ENCODE assay signal across 9 mouse cellular contexts in the genomic region with DNA sequence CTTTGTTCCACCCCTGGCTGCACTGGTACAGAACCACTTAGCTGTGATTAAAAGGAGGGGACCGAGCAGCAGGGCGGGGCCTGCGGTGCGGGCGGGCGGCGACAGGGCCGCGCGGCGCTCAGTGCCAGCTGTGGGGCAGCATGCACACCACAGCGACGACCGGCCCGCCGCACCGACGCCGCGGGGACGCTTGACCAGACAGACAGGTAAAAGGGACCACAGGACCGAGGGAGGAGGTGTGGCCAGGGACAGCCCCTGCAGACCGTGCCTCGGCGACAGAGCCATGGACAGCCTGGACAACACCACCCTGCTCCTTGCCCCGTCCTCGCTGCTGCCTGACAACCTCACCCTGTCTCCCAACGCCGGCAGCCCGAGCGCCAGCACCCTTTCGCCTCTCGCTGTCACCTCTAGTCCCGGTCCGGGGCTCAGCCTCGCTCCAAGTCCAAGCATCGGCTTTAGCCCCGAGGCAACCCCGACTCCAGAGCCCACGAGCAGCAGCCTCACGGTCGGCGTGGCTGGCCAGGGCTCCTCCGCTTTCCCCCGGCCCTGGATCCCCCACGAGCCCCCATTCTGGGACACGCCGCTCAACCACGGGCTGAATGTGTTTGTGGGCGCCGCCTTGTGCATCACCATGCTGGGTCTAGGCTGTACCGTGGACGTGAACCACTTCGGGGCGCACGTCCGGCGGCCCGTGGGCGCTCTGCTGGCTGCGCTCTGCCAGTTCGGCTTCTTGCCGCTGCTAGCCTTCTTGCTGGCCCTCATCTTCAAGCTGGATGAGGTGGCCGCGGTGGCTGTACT. TPM values are rescaled to one million over a fixed set of nuclear protein-coding genes. Genes with fewer than 3 reads are reported as not detected.
A peak's percentile ranks its signal among the peaks of the same experiment; 100 is the strongest.
DNase-seq lines count a peak whose midpoint lies in the region; ATAC-seq lines count a peak whose summit lies in the region.
"Had no signal": no experiment of that assay in that cellular context is flagged by ENCODE, and none has a peak within 500 bp of the region (broad histone marks: within the 10 kb centered on the region; RNA-seq: fewer than 3 reads in every experiment).

Slc10a4 (plus strand) TSS at position 100 of the 798 bp plus-strand sequence.

- peaks cover 4% of the 10 kb centered on the region; the same call in 1 of the 2 replicates for H3K4me1 ChIP-seq in hindbrain, embryonic 12.5 days
- H3K4me1 ChIP-seq in liver, embryonic 15.5 days (replicated peaks) = 0 out of 2 replicates have a peak, but pooled peaks cover 2% of the 10 kb centered on the region
- peaks cover 9% of the 10 kb centered on the region for H3K4me1 ChIP-seq in neural tube, embryonic 15.5 days

- no peaks in the 10 kb centered on the region for H3K36me3 ChIP-seq in hindbrain, embryonic 12.5 days
- no peaks in the 10 kb centered on the region for H3K36me3 ChIP-seq in liver, embryonic 15.5 days (replicated peaks)
- no peaks in the 10 kb centered on the region for H3K36me3 ChIP-seq in neural tube, embryonic 15.5 days

- H3K27me3 ChIP-seq in hindbrain, embryonic 12.5 days = peaks cover 33% of the 10 kb centered on the region
- H3K27me3 ChIP-seq in liver, embryonic 15.5 days = peaks cover 63% of the 10 kb centered on the region
- peaks cover 10% of the 10 kb centered on the region; the same call in 1 of the 2 replicates for H3K27me3 ChIP-seq in neural tube, embryonic 15.5 days (replicated peaks)

- no peak for DNase-seq in cerebellum, adult 8-10 months
- DNase-seq in urinary bladder, postnatal 14 days (ENCODE audit: low spot score) = peak; percentile 14
- DNase-seq in urinary bladder, postnatal 25 days (ENCODE audit: low spot score) = no peak
- DNase-seq in thymus, adult 18-20 months = no peak

- H3K4me2 ChIP-seq in hindbrain, embryonic 12.5 days (replicated peaks) = peak within 1 kb of the TSS; percentile 64
- peak within 1 kb of the TSS; percentile 57 for H3K4me2 ChIP-seq in liver, embryonic 15.5 days
- H3K4me2 ChIP-seq in neural tube, embryonic 15.5 days = peak within 1 kb of the TSS; percentile 77

- WGBS in hindbrain, embryonic 12.5 days = 6% methylated on average over 64 of the region's 65 CpGs
- 8% methylated on average over 65 of the region's 65 CpGs for WGBS in liver, embryonic 15.5 days (ENCODE audit: insufficient replicate concordance)
- WGBS in neural tube, embryonic 15.5 days = 5% methylated on average over 65 of the region's 65 CpGs

- H3K27ac ChIP-seq in hindbrain, embryonic 12.5 days = peak within 1 kb of the TSS; percentile 35; the same call in 1 of the 2 replicates
- no peak within 1 kb of the TSS for H3K27ac ChIP-seq in liver, embryonic 15.5 days (replicated peaks)
- no peak within 1 kb of the TSS for H3K27ac ChIP-seq in neural tube, embryonic 15.5 days (replicated peaks)

- H3K9ac ChIP-seq in hindbrain, embryonic 12.5 days = peak within 1 kb of the TSS; percentile 64
- H3K9ac ChIP-seq in liver, embryonic 15.5 days = no peak within 1 kb of the TSS
- peak within 1 kb of the TSS; percentile 51 for H3K9ac ChIP-seq in neural tube, embryonic 15.5 days (replicated peaks)

- H3K9me3 ChIP-seq in hindbrain, embryonic 12.5 days (replicated peaks) = no peaks in the 10 kb centered on the region
- H3K9me3 ChIP-seq in liver, embryonic 15.5 days (replicated peaks) = no peaks in the 10 kb centered on the region
- H3K9me3 ChIP-seq in neural tube, embryonic 15.5 days (replicated peaks) = no peaks in the 10 kb centered on the region

- H3K4me3 ChIP-seq in hindbrain, embryonic 12.5 days = peak within 1 kb of the TSS; percentile 45
- H3K4me3 ChIP-seq in liver, embryonic 15.5 days (replicated peaks) = peak within 1 kb of the TSS; percentile 30
- peak within 1 kb of the TSS; percentile 47 for H3K4me3 ChIP-seq in neural tube, embryonic 15.5 days (replicated peaks)
- H3K4me3 ChIP-seq: erythroblast, embryonic 14.5 days had no signal

- ATAC-seq in cerebellum, adult (ENCODE audit: insufficient number of reproducible peaks, low FRiP score, low TSS enrichment) = peak; percentile 23; the same call in 1 of the 2 replicates
- peak; percentile 92 for ATAC-seq in hindbrain, embryonic 12.5 days (ENCODE audit: low FRiP score)
- 0 out of 2 replicates have a peak, but pooled peaks have one; percentile 18 for ATAC-seq in liver, embryonic 15.5 days (ENCODE audit: insufficient read depth)
- ATAC-seq in neural tube, embryonic 15.5 days (ENCODE audit: low FRiP score) = peak; percentile 84

RNA-seq across cellular contexts. Expression of gene Slc10a4, which starts in this region (rescaled TPM):
- 24.8 and 25.5 TPM in 2 replicates for polyA plus RNA-seq in hindbrain, embryonic 12.5 days (2016; fragmentation: Nextera tagmentation; extraction: Ambion mirVana)
- 0.06 and 0.08 TPM in 2 replicates for polyA plus RNA-seq in liver, embryonic 15.5 days (2015; fragmentation: Nextera tagmentation; extraction: Ambion mirVana)
- polyA plus RNA-seq in neural tube, embryonic 15.5 days (2015; fragmentation: Nextera tagmentation; extraction: Ambion mirVana) = 34.4 and 42.5 TPM in 2 replicates
- polyA plus RNA-seq: erythroblast, embryonic 14.5 days had no signal

Comparison
In these comparisons a context has a peak if more than half of its experiments do, and no peak if none do; other contexts are left out.
1. RNA of gene Slc10a4 (polyA plus RNA-seq): 34.4 to 42.5 TPM in neural tube, embryonic 15.5 days and 24.8 to 25.5 TPM in hindbrain, embryonic 12.5 days; 0.06 to 0.08 TPM in liver, embryonic 15.5 days; every median in the first group is over 10 times any median in the second.
2. Peak in ATAC-seq, H3K4me3 ChIP-seq and H3K4me2 ChIP-seq in liver, embryonic 15.5 days; RNA of the gene not detected or under 1 TPM.
3. ATAC-seq: peak in every context shown above with its lines; median percentile 92 in hindbrain, embryonic 12.5 days; 84 in neural tube, embryonic 15.5 days; 23 in cerebellum, adult; 18 in liver, embryonic 15.5 days.
4. Peak in every context shown above with its lines, with median percentiles within 50 percentile points of each other: H3K4me2 ChIP-seq and H3K4me3 ChIP-seq.